Mouse (Mus musculus) heart, adult 2 months (tissue): ENCODE data around the gene Nudt8.

ENCODE experiments used
- CTCF ChIP-seq: fragments of 200-600 bp; IDR thresholded peaks from 2 replicates; pipeline ENCODE4 v1.8.1; 2022; ENCODE audit warnings: antibody characterized with exemption, mild to moderate bottlenecking, moderate library complexity
- POLR2A ChIP-seq: fragments of 200-500 bp; IDR thresholded peaks from 2 replicates; pipeline ENCODE4 v1.6.1; 2011; ENCODE audit warnings: mild to moderate bottlenecking, low read depth, low read length, control low read depth; ENCODE audit not compliant: insufficient read depth

GRCm38 (mm10) chr19:3992416-3992815 is 8.0 kb upstream of the Nudt8 start, which contains the start of gene Tbx10:
- TF ChIP-seq POLR2A, result no peak
- TF ChIP-seq CTCF, result no peak
